Mouse (Mus musculus) urinary bladder, postnatal 36 days (tissue): Measurements from ENCODE around the gene Sesn1.
A peak's percentile ranks its signal among the peaks of the same experiment; 100 is the strongest.

ENCODE experiments used
- DNase-seq, 2 experiments: peaks; one replicate each; pipeline ENCODE4 v3.0.0; 2022; ENCODE audit warnings: low spot score in 2 of 2, mixed read lengths in 1 of 2

The Sesn1 gene

GRCm38 (mm10) chr10:41870101-41870500, 60.4 kb downstream of the Sesn1 start:
- DNase-seq = no peak

DNA sequence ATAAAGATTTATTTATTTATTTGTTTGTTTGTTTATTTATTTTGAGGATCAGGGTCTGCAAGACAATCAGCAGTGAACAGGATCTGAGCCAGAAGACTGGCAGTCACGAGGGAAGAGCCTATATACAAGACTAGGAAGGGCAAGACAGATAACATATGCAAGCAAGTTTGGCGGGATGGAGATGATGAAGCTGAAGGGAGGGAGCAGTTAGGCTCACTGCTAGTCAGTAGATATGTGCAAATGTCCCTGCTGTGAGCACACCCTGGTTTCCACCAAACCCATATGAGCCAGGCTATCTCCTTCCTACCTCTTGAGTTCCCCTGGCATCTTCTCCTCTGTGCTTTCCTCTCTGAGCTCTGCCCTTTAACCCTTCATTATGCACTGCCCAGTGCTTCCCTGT, 61.8 kb downstream of the Sesn1 start:
- DNase-seq = no peak

DNA sequence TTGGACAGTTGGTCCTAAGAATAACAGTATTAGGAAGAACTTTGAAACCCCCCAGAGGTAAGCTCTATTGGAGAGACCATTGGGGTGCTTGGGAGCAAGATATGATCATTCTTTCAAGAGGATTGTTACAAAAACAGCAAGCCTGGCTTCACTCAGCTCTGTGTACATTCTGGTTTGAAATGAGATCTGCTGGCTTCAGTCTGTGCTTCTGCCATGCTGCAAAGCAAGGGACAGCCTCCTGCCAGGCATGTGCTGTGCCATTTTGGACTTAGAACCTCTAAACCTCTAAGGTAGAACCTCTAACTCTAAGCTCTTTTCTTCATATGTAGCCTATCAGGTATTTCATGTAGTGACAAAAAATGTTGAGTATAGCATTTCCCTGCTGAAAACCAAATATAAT, 65.9 kb downstream of the Sesn1 start:
- DNase-seq = no peak

GRCm38 (mm10) chr10:41878344-41878743, 68.6 kb downstream of the Sesn1 start:
- DNase-seq = no peak

GRCm38 (mm10) chr10:41879675-41880074, 69.9 kb downstream of the Sesn1 start:
- no peak for DNase-seq

DNA sequence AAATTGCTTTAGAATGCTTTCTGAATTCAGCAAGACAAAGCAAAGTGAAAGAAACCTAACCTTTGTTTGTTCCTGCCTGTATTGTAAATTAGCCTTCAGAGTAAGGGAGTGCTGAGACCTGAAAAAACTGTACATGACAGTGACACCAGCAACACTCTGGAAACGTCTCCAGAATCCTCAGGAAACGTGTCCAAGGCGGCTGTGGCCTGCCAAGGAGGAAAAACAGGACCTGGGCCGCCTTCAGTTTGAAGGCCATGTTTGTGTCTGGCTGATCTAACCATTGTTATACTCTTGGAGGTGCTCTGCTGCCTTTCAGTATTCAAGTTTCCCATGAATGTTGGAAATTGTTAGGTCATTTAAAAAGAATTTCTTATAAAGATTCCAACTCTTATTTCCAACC, 70.5 kb downstream of the Sesn1 start:
- no peak for DNase-seq

- DNase-seq = no peak
Measured at GRCm38 (mm10) chr10:41880777-41881176, 71.0 kb downstream of the Sesn1 start.

DNA sequence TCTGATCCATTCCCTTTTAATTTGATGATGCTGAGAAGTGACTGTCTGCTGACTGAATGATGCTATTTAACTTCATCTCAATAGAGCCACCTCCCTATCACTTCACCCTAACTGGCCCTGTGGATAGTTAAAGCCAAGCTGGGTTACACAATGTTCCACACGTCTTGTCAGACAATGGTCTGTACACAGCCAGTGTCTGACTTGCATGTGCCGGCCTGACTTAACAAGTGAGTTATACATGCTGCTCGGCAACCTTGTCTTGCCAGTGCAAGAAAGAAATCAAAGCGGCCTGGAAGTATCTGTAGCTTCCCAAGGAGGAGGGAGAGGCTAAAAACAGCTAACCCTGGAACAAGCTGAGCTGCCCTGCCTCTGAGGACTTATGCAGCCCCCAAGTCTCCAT, 71.7 kb downstream of the Sesn1 start:
- peak; percentile 39 to 50 for DNase-seq

DNA sequence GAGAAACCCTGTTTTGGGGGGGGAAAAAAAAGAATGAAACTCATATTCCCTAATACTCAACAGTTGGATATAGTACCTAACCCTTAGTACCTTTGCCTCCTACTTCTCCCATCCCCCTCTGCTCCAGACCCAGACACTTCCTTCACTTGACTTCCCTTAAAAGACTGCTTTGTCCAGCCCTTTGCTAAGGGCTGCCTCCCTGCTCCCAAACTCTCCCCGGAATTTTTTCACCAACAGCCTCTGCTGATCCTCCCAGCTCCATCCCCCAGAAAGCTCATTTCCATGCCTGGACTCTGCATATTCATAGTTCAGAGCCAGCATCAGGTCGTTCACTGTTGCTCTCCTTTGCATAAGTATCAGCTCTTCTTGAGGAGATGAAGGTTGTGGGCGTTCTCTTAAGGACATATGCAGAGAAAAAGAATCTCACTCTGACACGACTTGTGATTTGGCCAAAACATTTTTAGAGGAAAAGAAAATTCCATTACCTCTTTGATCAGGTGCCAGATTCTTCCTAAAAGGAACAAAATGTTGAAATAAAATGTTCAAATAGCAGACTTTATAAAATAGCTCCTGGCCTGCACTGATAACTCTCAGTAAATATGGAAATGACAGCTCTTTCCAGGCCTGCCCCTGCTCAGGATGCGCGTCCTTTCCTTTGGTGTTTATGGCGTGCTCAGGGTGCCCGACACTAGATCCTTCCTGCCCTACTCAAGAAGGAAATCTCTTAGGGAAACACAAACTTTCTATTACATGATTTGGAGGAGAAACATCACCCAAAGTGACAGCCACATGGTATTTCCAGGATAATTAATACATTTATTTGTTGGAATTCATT, 74.2 kb downstream of the Sesn1 start:
- no peak for DNase-seq

- DNase-seq = peak; percentile 88 to 94
Measured at GRCm38 (mm10) chr10:41887080-41887821, 77.5 kb downstream of the Sesn1 start.

GRCm38 (mm10) chr10:41888365-41888941, 78.7 kb downstream of the Sesn1 start:
- DNase-seq = no peak

DNA sequence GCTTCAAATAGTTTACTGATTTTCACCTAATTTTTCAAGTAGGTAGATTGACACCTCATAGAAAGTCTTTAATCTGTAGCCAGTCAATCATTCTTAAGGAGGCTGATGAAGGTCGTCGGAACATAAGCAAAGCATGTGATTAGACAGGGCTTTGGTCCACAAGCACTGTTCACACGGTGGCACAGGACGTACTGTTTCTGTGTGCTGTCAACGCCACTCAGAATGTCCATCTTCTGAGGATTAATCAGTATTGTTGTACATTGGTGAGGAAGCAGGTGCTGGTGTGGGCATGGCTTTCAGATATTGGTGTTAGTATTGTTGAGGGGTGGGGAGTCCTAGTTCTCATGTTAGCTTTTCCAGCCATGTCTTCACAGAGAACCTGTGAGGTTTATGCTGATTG, 79.8 kb downstream of the Sesn1 start:
- no peak for DNase-seq

DNA sequence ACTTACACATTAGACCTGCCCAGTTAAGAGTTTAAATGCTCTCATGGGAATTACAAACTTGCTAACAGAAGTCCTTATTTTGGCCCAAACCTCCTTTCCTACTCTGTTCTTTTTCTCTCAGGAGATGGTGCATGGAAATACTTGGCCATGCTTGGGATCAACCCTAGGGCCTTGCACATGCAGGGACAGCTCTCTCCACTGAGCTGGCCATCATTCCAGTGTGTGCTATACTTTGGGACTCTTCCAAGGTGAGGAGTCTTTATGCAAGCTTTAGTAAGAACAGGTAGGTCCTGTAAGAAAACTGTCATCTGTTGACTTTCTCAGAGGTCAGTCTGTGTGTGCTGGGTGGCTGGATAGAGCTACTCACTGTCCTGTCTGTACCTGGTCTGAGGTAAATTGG, 80.8 kb downstream of the Sesn1 start:
- DNase-seq = no peak

DNA sequence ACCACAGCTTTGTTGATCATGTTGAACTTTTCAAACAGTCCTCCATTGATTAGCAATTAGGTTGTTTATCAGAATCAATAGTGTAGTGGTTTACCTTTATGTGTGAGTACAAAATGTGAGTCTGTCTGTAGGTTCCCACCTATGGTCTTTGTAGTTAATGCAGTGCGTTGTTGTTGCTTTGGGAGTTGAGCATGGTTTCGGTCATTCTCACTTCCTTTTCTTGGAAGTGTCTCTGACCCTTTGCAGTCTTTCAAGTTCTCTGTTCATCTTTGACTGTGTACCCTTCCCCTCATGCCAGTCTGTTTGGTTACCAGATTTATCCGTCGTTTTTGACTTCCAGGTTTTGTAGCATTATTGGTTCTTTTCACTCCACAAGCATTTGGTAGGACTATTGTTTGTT, 81.6 kb downstream of the Sesn1 start:
- DNase-seq = no peak

- DNase-seq = peak; percentile 55 to 64
Measured at GRCm38 (mm10) chr10:41893433-41894411, 84.0 kb downstream of the Sesn1 start.

GRCm38 (mm10) chr10:41896425-41896824, 86.7 kb downstream of the Sesn1 start:
- no peak for DNase-seq

DNA sequence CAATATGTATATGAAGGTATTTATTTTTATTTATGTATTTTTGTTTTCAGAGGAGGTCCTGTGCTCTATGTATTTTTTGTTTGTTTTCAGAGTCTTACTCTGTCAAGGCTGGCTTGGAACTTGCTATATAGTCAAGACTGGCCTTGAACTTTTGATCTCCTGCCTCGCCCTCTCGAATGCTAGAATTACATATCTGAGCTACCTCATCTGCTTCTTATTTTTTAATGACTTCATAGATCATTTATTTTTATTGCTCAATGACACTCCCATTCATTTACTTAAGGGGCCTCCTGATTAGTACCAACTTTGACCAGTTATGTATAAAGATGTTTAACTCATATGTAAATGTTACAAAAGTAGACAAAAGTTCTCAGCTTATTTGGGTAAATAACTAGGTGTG, 87.1 kb downstream of the Sesn1 start:
- DNase-seq = no peak

DNA sequence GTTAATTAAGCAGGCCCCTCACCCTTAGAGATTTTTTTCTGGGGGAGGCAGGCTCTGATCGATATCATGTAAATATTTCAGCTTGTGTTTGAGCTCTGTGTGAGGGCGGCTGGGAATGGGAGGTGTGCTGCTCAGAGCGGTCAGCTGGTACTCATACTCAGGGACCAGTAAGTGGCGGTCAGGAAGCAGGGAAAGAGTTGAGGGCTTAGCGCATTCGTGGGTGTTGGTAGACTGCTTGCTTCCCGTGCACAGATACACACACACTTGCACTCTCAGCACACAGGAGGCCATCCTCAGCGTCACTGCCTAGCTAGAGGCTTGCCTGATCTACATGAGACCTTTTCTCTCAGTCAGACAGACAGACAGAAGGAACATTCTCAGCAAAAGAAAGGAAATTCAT, 91.7 kb downstream of the Sesn1 start:
- DNase-seq = no peak

DNA sequence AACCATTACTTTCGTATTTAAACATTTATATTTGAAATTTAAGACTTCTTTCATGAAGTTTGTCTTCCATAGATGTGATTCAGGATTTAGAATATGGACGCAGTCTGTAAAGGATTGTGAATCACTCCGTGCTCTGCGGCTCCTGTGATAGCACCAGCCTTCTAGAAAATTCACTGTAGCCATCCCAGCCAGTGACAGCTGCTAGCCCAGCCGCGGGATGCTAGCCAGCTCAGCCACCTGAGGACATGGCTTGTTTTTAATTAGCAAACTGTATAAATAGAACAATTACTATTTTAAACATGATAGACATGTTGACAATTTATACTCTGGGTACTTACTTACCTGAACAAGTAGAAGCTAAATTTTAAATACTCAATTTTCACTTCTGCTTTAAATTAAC, 92.1 kb downstream of the Sesn1 start:
- DNase-seq = no peak

- no peak for DNase-seq
Measured at GRCm38 (mm10) chr10:41907473-41907872, 97.7 kb downstream of the Sesn1 start.

GRCm38 (mm10) chr10:41907950-41908349, 98.2 kb downstream of the Sesn1 start:
- DNase-seq = no peak

DNA sequence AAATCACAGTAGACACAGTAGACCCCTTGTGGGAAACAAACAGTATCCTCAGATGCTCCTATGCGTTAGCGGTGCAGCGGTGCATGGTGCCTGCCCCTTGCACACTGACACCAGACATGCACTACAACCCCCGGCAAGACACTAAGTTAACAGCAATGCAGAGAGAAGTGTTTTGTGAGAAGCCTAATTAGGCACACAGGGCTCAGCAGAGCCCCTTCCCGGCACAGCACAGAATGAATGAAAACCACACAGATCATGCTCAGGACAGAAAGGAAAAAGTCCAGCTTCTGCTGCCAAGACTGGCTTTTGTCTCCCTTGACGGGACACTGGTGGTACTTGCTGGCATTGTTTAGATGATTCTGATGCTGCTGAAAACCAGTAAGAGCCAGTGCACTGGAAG, 99.2 kb downstream of the Sesn1 start:
- no peak for DNase-seq
